Mouse (Mus musculus): ENCODE results near the gene Hap1.
"Not testable (repeated sequence)": the region's sequence is repeated elsewhere in the genome, so short reads cannot be mapped to it uniquely, and the experiment has no call there.

DNA sequence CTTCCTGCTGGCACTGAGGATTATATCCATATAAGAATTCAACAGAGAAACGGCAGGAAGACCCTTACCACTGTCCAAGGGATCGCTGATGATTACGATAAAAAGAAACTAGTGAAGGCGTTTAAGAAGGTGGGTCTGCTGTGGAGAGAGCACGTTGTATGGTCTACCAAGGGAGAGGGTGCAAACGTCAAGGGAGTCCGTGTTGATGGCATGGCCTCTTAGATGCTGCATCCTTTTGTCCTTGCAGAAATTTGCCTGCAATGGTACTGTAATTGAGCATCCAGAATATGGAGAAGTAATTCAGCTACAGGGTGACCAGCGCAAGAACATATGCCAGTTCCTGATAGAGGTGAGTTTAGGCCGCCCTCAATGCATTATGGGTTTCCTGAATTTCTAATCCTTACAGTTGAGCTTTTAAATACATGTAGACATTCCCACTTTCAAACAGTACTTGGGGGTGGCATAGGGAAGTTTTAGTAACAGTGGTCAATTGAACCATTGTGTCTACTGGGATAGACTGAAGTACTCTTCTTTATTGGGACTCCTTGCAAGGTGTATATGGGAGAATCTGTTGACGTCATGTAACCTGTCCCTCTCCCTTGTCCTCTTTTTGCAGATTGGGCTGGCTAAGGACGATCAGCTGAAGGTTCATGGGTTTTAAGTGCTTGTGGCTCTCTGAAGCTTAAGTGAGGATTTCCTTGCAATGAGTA lies 35.1 kb downstream of the Hap1 start:
- not testable (repeated sequence) for TF ChIP-seq CTCF, EP300 (IDR thresholded peaks at IDR 0.05; ENCODE audit: low read depth)
